Mouse (Mus musculus) bone marrow macrophage, adult 2 months (primary cell): ENCODE data around the gene Mical3. TPM values are rescaled to one million over a fixed set of nuclear protein-coding genes. Genes with fewer than 3 reads are reported as not detected.

Experiments used
- H3K27ac ChIP-seq: 2 replicates; pipeline ENCODE4 v1.5.1; 2012; ENCODE audit warnings: low read depth, low read length; ENCODE audit not compliant: insufficient read depth
- H3K4me1 ChIP-seq: 2 replicates; pipeline ENCODE4 v1.6.1; 2012; ENCODE audit warnings: low read length; ENCODE audit not compliant: control insufficient read depth, insufficient read depth
- H3K4me3 ChIP-seq: 2 replicates; pipeline ENCODE4 v1.5.1; 2012; ENCODE audit warnings: mild to moderate bottlenecking, low read length, moderate library complexity; ENCODE audit not compliant: insufficient read depth
- CTCF ChIP-seq: IDR thresholded peaks from 2 replicates; pipeline ENCODE4 v1.5.1; 2012; ENCODE audit warnings: low read depth, mild to moderate bottlenecking, low read length, moderate library complexity
- POLR2A ChIP-seq: IDR thresholded peaks from 2 replicates; pipeline ENCODE4 v1.6.1; 2012; ENCODE audit warnings: mild to moderate bottlenecking, low read depth, low read length, borderline replicate concordance
- polyA plus RNA-seq: library from polyadenylated mRNA; stranded (reverse); fragments of >200 nt; gene quantifications from 2 replicates; pipeline ENCODE4 v1.2.4, GENCODE M21; 2012; ENCODE audit not compliant: missing spikeins, insufficient read depth, insufficient read length

The Mical3 gene
- polyA plus RNA-seq, 1 experiment, result 4.1 TPM

GRCm38 (mm10) chr6:121087127-121087526, 43.7 kb downstream of the Mical3 start:
- Histone ChIP-seq H3K4me1 (peaks cover 42% of the 10 kb centered on the region), H3K4me3 (no peak overlapping the region), H3K27ac (no peak overlapping the region)
- TF ChIP-seq POLR2A, result no peak
- TF ChIP-seq CTCF, result no peak

- TF ChIP-seq CTCF (no peak), POLR2A (no peak)
- H3K27ac ChIP-seq, result no peak overlapping the region
- no peak overlapping the region for H3K4me3 ChIP-seq
- peaks cover 42% of the 10 kb centered on the region for H3K4me1 ChIP-seq
Observed at GRCm38 (mm10) chr6:121086226-121086625, 44.6 kb downstream of the Mical3 start.

GRCm38 (mm10) chr6:121084050-121084480, 46.7 kb downstream of the Mical3 start:
- TF ChIP-seq CTCF (no peak), POLR2A (no peak)
- no peak overlapping the region for H3K27ac ChIP-seq
- H3K4me3 ChIP-seq, result no peak overlapping the region
- H3K4me1 ChIP-seq, result peaks cover 42% of the 10 kb centered on the region

GRCm38 (mm10) chr6:121082094-121082473, 48.7 kb downstream of the Mical3 start:
- Histone ChIP-seq H3K27ac (no peak overlapping the region), H3K4me3 (no peak overlapping the region), H3K4me1 (peaks cover 43% of the 10 kb centered on the region)
- TF ChIP-seq CTCF, result no peak
- no peak for TF ChIP-seq POLR2A

GRCm38 (mm10) chr6:121081288-121082093, 49.3 kb downstream of the Mical3 start:
- TF ChIP-seq CTCF (no peak), POLR2A (no peak)
- Histone ChIP-seq H3K4me1 (peaks cover 44% of the 10 kb centered on the region), H3K27ac (no peak overlapping the region), H3K4me3 (no peak overlapping the region)

- Histone ChIP-seq H3K4me1 (peaks cover 22% of the 10 kb centered on the region), H3K4me3 (no peak overlapping the region), H3K27ac (no peak overlapping the region)
- TF ChIP-seq CTCF, result no peak
- TF ChIP-seq POLR2A, result no peak
Observed at GRCm38 (mm10) chr6:121078175-121078574, 52.6 kb downstream of the Mical3 start.

GRCm38 (mm10) chr6:121076929-121077566, 53.8 kb downstream of the Mical3 start:
- peaks cover 19% of the 10 kb centered on the region for H3K4me1 ChIP-seq
- H3K27ac ChIP-seq, result no peak overlapping the region
- no peak overlapping the region for H3K4me3 ChIP-seq
- TF ChIP-seq CTCF, result no peak
- TF ChIP-seq POLR2A, result no peak

- Histone ChIP-seq H3K4me3 (no peak overlapping the region), H3K4me1 (peaks cover 21% of the 10 kb centered on the region), H3K27ac (no peak overlapping the region)
- TF ChIP-seq POLR2A (no peak), CTCF (no peak)
Observed at GRCm38 (mm10) chr6:121075763-121076162, 55.0 kb downstream of the Mical3 start.

GRCm38 (mm10) chr6:121073312-121073711, 57.5 kb downstream of the Mical3 start:
- Histone ChIP-seq H3K4me3 (no peak overlapping the region), H3K27ac (no peak overlapping the region), H3K4me1 (peaks cover 35% of the 10 kb centered on the region)
- TF ChIP-seq POLR2A, result no peak
- no peak for TF ChIP-seq CTCF

GRCm38 (mm10) chr6:121072615-121073014, 58.2 kb downstream of the Mical3 start:
- TF ChIP-seq CTCF (no peak), POLR2A (no peak)
- no peak overlapping the region for H3K27ac ChIP-seq
- peaks cover 38% of the 10 kb centered on the region for H3K4me1 ChIP-seq
- no peak overlapping the region for H3K4me3 ChIP-seq
